Mouse (Mus musculus): ENCODE results near the gene Bdkrb2.

The Bdkrb2 gene

GRCm38 (mm10) chr12:105546538-105546937 is 16.5 kb upstream of the Bdkrb2 start:
- no peak for DNase-seq (ENCODE audit: extremely low spot score, low spot score)

- DNase-seq (ENCODE audit: extremely low spot score, low spot score): no peak
These were observed 15.9 kb upstream of the Bdkrb2 start for GRCm38 (mm10) chr12:105547151-105547550.

- DNase-seq (ENCODE audit: extremely low spot score, low spot score): no peak
These were observed 15.0 kb upstream of the Bdkrb2 start for GRCm38 (mm10) chr12:105548001-105548400.

- no peak for DNase-seq (ENCODE audit: extremely low spot score, low spot score)
These were observed 14.1 kb upstream of the Bdkrb2 start for GRCm38 (mm10) chr12:105548881-105549280.

- no peak for DNase-seq (ENCODE audit: extremely low spot score, low spot score)
These were observed 12.9 kb upstream of the Bdkrb2 start for GRCm38 (mm10) chr12:105549835-105550802.

- no peak for DNase-seq (ENCODE audit: extremely low spot score, low spot score)
These were observed 11.5 kb upstream of the Bdkrb2 start for GRCm38 (mm10) chr12:105551551-105551989.

GRCm38 (mm10) chr12:105554151-105554772 is 8.8 kb upstream of the Bdkrb2 start:
- no peak for DNase-seq (ENCODE audit: extremely low spot score, low spot score)

- no peak for DNase-seq (ENCODE audit: extremely low spot score, low spot score)
These were observed 7.9 kb upstream of the Bdkrb2 start for GRCm38 (mm10) chr12:105555172-105555571.

- no peak for DNase-seq (ENCODE audit: extremely low spot score, low spot score)
These were observed 5.6 kb upstream of the Bdkrb2 start for GRCm38 (mm10) chr12:105557250-105557925.

- no peak for DNase-seq (ENCODE audit: extremely low spot score, low spot score)
These were observed 2.0 kb upstream of the Bdkrb2 start for GRCm38 (mm10) chr12:105561007-105561534.

- no peak for DNase-seq (ENCODE audit: extremely low spot score, low spot score)
These were observed 788 bp upstream of the Bdkrb2 start for GRCm38 (mm10) chr12:105562056-105562820.

GRCm38 (mm10) chr12:105563726-105564275 is 775 bp downstream of the Bdkrb2 start:
- peak; percentile 28 for DNase-seq (ENCODE audit: extremely low spot score, low spot score)

- DNase-seq (ENCODE audit: extremely low spot score, low spot score): no peak
These were observed 2.2 kb downstream of the Bdkrb2 start for GRCm38 (mm10) chr12:105565221-105565620.

GRCm38 (mm10) chr12:105571867-105572266 is 8.8 kb downstream of the Bdkrb2 start:
- no peak for DNase-seq (ENCODE audit: extremely low spot score, low spot score)

- DNase-seq (ENCODE audit: extremely low spot score, low spot score): no peak
These were observed 9.6 kb downstream of the Bdkrb2 start for GRCm38 (mm10) chr12:105572622-105573021.

- no peak for DNase-seq (ENCODE audit: extremely low spot score, low spot score)
These were observed 11.3 kb downstream of the Bdkrb2 start for GRCm38 (mm10) chr12:105574356-105574755.

- DNase-seq (ENCODE audit: extremely low spot score, low spot score): no peak
These were observed 17.5 kb downstream of the Bdkrb2 start for GRCm38 (mm10) chr12:105580490-105580889.

- DNase-seq (ENCODE audit: extremely low spot score, low spot score): no peak
These were observed 19.5 kb downstream of the Bdkrb2 start for GRCm38 (mm10) chr12:105582486-105582885.

GRCm38 (mm10) chr12:105583484-105583883 is 20.5 kb downstream of the Bdkrb2 start:
- DNase-seq (ENCODE audit: extremely low spot score, low spot score): no peak

GRCm38 (mm10) chr12:105584851-105585250 is 21.8 kb downstream of the Bdkrb2 start:
- DNase-seq (ENCODE audit: extremely low spot score, low spot score): peak; percentile 81
